Mouse (Mus musculus): ENCODE measurements around the gene Ddhd1.

Gene Ddhd1

DNA sequence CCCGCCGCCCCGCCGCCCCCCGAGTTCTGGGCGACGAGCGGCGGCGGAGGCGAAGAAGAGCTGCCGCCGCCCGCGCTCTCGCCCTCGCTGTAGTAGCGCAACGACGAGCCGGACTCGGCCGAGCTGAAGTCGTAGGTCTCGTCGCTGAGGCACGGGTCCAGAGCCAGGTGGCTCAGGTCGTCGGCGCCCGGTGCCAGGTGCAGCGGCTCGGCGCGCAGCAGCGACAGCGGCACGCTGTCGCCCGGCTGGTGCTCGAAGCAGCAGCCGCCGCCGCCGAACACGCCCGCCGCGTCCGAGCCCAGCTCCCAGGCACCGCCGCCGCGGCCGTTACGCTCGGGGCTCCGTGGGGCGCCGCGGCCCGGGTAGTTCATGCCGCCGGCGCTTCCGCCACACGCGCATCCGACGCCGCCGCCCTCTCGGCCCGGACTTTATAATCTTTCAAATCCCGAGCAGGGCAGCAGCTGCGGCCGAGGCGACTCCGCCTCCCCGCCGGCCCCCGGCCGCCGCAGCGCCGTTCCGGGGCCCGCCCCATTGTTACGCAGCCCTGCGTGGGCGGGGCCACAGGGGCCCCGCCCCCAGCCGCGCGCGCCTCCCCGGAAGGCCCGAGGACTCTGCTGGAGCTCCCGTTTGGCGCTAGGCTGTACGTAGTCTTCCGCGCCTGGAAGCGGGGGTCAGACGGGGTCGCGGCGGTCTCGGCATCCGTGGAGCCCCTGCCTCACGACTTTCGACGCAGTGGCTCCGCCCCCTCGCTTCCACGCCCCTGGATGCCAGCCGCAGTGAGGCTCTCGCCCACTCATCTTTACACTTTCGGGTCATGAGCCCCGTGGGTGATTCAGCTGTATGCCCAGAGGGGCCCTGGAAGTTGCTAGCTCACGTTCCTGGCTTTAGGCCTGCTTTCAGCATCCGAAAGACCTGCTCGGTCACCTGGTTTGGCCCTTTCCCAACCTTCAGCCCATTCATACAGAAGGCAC, at the start of gene Ddhd1:
Gene Ddhd1, minus strand, starts transcription at position 503 of the 971 bp plus-strand sequence.
- DNase-seq, result peak; percentile 90

DNA sequence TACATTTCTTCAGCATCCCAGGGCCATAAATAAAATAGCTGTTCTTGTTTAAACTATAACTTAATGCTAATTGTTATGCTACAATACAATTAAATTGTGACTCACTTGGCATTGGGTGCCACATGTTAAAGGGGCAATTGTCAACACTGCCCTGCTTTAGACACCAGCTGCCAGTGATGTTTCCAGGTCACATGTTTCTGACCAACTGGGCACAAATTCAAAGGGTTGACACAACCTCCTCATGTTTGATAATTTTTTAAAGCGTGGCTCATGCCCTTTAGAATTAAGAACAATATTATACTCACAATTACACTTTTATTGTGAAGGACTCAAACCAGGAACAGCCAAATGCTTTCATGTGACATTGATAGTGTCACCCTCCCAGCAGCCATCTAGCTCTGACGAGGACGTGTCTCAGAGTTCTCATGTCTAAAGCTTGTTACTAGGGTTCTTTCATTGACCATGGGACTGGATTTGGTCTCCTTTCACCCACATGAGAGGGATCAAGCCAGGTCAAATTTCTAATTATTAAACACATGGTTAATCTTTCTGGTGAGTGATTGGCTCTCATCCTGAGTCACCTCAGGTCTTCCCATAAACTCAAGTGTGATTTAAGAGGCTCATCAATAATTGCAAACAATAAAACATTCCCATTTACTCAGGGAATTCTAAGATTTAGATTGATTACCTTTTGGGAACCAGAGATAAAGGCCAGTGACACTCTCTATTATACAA, 49.4 kb upstream of the Ddhd1 start:
- DNase-seq, result no peak

DNA sequence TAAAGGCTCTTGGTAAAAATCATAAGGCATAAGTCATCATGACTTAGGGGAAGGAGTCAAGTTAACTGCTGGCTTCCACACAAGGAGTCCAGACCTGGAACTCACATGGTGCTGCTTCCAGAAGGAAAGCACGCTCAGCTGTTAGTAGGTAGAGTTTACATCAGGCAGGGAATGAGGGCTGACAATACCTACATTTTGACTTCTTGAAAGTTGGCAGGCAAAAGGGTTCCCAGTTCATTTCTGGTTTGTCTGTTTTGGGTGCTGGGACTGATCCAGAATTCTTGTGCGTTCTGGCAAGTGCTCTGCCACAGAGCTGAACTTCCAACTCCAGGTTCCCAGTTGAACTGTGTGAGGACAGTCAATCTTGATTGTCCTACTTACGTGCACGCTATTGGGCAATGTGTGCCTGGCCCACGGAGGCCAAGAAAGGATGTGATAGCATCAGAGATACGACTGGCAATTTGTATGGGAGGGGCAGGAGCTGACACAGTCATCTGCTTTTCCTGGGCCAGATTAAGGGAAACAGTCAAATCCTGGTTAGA, 42.2 kb upstream of the Ddhd1 start:
- DNase-seq, result no peak

- no peak for DNase-seq
These were observed 40.9 kb upstream of the Ddhd1 start for GRCm38 (mm10) chr14:45698867-45699266.

GRCm38 (mm10) chr14:45696098-45696497, 38.2 kb upstream of the Ddhd1 start:
- DNase-seq, result no peak

DNA sequence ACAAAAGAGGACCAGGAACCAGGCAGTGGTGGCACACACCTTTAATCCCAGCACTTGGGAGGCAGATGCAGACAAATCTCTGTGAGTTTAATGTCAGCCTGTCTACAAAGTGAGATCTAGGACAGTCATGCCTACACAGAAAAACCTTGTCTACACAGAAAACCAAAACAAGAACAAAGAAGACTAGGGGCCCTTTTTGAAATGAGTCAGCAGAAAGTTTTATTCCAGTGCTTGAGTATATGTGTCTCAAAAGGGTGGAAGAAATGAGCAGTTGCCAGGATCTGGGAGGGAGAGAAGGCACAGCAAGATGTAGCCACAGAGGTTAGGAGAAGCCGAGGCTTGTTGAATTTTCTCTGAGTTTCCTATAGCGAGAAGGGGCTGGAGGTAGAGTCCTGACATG, 35.9 kb upstream of the Ddhd1 start:
- DNase-seq, result no peak

DNA sequence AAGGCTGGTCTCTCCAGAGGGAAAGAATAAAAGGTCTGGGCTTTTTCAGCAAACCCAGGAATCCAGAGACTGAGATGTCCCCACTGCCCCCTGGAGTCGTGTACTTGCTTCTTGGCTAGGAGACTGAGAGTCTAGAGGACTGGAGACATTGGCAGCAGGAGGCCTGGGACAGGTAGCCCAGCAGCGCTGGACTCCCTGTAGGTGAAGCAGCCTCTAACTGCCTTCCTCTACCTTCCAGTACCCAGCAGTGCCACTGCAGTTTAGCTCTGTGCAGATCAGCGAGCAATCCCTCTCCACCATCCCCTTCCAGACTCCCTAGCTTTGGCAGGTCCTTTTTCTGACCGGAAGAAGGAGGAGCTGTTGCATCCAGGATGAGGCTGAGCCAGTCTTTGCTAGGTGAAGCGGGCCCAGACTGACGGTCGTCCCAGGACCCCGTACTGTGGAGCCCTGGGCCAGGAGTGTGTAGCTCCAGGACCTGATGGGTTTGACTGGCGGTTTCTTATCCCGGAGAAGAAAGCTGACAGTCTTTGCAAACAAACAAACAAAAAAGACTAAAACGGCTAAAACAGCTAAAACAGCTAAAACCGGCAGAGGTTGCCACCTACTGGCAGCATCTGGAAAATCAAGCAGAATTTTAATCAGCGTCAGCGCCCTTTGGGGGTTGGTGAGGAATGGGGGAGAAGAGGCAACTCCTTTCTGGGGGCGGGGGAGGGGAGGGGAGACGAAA, 32.7 kb upstream of the Ddhd1 start:
- peak; percentile 54 for DNase-seq

- DNase-seq, result no peak
These were observed 27.4 kb upstream of the Ddhd1 start for GRCm38 (mm10) chr14:45685313-45685712.

DNA sequence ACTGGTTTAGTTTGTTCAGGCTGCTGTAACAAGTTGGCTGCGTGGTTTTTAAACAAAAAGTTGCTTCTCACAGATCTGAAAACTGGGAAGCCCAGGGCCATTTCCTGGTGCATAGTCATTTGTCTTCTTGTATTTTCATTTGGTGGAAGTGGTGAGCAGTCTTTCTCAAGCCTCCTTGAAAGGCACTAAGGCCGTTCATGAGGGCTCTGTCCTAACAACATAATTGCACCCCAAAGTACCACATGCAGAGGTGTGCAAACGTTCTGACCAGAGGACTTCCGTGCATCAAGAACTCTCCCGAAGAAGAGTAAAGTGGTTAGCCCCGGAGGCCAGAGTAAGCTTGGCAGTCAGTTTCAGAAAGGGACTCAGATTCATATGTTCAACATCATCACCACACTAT, 18.8 kb upstream of the Ddhd1 start:
- DNase-seq, result peak; percentile 51

DNA sequence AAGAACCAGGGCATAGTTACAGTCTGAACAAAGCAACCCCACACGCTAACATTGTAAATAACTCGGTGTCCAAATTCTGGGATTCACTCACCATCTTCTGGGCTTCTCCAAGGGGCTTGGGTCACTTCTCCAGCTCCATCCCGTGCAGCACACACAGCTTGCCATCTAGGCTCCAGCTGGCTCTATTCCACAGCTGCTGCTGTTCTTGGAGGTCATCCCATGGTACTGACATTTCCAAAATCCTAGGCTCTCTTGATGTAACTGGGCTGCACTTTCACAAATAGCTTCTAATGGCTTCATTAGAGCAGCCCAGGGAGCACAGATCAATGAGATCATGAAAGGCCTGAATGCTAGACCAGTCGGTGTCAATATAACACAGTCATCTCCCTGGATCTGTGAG, 10.4 kb upstream of the Ddhd1 start:
- DNase-seq, result peak; percentile 69

GRCm38 (mm10) chr14:45667231-45667630, 9.3 kb upstream of the Ddhd1 start:
- peak; percentile 86 for DNase-seq

GRCm38 (mm10) chr14:45661575-45661974, 3.6 kb upstream of the Ddhd1 start:
- peak; percentile 42 for DNase-seq

- no peak for DNase-seq
These were observed 2.4 kb upstream of the Ddhd1 start for GRCm38 (mm10) chr14:45660315-45660714.

DNA sequence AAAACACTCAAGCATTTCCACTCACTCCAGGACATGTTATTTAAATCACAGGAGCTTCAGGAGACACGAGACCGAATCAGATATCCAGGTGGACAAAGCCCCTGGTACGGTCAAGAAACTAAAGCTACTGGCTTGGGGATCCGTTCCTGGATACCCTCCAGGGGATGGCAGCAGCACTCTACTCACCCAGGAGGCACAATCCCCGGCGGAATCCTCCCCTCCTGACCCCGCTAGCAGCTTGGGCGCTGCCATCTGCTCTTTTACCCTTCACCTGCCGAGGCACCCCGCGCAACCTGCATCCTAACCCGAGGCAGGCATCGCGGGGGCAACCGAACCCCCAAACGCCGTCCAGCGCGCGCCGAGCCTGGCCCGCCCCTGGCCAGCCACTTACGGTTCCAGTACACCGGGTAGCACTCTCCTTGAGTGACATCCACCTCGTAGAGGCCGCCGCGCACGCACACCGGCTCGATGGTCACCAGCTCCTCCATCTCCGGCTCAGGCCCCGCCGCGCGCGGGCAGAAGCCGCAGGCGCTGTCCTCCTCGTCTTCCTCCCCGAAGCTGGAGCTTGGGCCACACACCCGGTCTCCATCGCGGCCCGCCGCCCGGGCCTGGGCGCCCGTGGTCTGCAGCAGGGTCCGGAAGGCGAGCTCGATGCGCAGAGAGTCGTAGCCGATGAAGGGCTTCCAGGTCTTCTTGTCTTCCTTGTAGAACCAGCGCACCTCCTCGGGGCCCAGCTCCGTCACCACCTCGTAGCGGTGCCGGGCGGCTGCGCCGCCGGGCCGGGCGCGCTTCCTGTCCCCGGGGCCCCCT, 907 bp downstream of the Ddhd1 start:
- peak; percentile 46 for DNase-seq

DNA sequence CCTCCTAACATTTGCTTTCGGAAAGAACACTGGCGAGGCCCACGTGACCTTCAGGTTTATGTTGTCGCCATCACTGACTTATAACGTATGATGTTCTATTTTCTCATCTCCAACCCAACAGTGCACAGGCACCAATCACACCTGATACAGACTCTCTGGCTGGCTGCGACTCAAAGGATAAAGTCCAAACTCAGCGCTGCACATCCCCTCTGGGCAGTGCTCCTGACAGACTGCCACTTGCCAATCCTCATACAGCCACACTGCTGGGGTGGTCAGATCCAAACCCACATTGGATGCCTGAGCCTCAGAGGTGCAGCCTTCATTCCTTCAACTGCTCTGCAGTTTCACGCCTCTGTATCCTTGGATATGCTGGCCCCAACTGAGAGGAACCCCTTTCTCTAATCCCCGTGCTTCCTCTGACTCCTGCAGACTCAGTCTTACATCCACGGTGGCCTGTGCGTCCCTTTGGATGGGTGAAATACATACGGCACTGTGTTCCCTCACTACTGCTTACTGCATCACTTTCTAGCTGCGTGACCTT, 3.0 kb downstream of the Ddhd1 start:
- DNase-seq, result no peak

- DNase-seq, result no peak
These were observed 4.2 kb downstream of the Ddhd1 start for GRCm38 (mm10) chr14:45653756-45654155.

- no peak for DNase-seq
These were observed 8.7 kb downstream of the Ddhd1 start for GRCm38 (mm10) chr14:45648999-45649818.

- no peak for DNase-seq
These were observed 9.8 kb downstream of the Ddhd1 start for GRCm38 (mm10) chr14:45648144-45648543.

- no peak for DNase-seq
These were observed 10.3 kb downstream of the Ddhd1 start for GRCm38 (mm10) chr14:45647632-45648031.

- no peak for DNase-seq
These were observed 10.8 kb downstream of the Ddhd1 start for GRCm38 (mm10) chr14:45647175-45647574.

GRCm38 (mm10) chr14:45644786-45645185, 13.2 kb downstream of the Ddhd1 start:
- no peak for DNase-seq

Measured in lung, postnatal 36 days (tissue).